Mouse (Mus musculus) frontal cortex, postnatal 14 days (tissue): ENCODE results near the gene Ccdc70.
"Not testable (repeated sequence)": the region's sequence is repeated elsewhere in the genome, so short reads cannot be mapped to it uniquely, and the experiment has no call there.

Source experiments
- DNase-seq, 2 experiments: peaks; one replicate each; pipeline ENCODE4 v3.0.0; 2022; ENCODE audit warnings: low spot score in 2 of 2

Ccdc70 gene

DNA sequence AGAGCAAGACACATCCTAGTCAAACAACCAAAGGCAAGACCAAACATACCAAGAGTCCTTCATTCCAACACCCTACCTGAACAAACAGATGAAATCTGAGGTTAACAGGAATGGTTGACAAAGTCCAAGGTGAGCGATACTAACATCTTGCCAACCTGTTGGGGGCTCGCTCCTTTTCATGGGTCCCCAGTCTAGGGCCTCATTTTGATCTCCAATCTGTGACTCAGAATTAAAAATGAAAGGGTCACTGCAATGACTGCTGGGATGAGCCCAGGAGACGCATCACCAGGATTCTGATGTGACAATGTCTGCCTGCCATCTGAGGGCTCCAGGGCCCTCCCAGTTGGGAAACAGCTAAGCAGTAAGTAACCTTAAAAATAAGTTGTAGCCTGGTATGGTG is at the start of gene Ccdc70:
Gene Ccdc70, plus strand, starts transcription at position 301 of the 400 bp plus-strand sequence.
- no peak for DNase-seq

DNA sequence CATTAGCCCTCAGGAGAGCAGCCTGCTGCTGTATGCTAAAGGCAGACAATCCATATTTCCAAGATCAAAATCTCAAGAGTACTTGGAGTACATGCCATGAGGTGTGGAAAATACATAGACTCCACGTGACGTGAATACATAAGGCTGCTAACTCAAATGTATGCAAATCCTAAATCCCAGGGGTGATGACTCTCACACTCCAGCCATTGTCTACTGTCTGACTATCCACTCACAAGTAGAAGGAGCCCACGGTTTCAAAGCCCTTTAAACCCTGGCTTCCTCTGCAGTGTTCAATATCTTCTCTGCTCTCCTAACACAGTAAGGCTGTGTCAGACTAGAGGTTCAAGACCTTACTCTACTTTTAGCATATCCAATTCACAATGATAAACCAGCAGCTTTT is 38.8 kb upstream of the Ccdc70 start:
- DNase-seq: not testable (repeated sequence)

DNA sequence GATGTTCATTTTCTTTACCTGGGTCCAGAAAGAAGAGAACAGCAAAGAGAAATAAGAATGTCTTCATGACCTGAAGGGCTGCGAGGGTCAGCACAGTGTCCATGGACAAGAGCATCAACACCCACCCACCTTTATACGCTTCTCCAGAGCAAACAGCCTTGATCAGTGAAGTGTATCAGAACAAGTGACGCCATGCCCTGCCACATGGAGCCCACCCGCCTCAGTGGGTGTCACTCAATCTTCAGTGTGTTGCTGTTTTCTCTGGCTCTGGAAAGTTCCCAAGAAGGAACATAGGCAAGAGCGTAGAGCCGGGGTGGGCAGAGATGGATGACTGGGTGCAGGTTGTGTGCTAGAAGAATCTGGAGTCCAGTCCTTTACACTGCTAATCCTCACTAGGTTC is 37.0 kb upstream of the Ccdc70 start, which contains the start of gene Defb15:
Gene Defb15, minus strand, starts transcription at position 101 of the 400 bp plus-strand sequence.
- no peak for DNase-seq

DNA sequence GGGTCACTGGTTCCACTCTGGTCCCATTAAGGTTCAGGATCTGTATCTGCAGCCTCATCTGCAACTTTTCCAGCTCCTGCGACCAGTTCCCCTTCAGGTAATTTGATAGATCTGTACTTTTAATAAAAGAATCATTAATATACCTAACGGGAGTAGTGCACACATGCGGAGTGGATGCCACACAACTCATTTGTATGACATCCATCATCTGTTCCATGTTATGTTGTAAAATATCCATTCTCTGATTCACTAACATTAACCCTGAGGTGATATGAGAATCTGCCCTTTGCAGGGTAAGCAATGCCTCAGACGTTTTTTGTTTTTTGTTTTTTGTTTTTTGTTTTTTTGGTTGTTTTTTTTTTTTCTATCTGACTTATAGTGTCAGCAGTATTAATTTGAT is 31.5 kb upstream of the Ccdc70 start, which contains the start of gene Defb35:
Gene Defb35, plus strand, starts transcription at position 301 of the 400 bp plus-strand sequence.
- DNase-seq: not testable (repeated sequence)

DNA sequence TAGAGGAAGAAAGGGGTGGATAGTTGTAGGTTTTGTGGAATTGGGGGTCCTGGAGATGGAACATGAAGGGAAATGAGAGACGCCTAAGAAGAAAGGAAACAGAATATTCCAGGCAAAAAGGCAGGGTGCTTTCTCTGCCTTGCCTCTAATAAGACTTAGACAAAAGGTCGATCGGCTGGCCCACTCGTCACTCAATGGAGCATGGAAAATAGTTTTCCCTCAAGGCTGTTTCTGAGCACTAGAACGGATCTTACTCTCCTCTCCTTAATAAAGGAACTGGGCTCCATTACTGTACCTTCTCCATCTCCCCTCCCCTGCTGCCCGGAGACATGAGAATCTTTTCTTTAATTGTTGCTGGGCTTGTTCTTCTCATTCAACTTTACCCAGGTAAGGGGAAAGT is 23.1 kb upstream of the Ccdc70 start, which contains the start of gene Defb13:
Gene Defb13, plus strand, starts transcription at position 301 of the 400 bp plus-strand sequence.
- no peak for DNase-seq

DNA sequence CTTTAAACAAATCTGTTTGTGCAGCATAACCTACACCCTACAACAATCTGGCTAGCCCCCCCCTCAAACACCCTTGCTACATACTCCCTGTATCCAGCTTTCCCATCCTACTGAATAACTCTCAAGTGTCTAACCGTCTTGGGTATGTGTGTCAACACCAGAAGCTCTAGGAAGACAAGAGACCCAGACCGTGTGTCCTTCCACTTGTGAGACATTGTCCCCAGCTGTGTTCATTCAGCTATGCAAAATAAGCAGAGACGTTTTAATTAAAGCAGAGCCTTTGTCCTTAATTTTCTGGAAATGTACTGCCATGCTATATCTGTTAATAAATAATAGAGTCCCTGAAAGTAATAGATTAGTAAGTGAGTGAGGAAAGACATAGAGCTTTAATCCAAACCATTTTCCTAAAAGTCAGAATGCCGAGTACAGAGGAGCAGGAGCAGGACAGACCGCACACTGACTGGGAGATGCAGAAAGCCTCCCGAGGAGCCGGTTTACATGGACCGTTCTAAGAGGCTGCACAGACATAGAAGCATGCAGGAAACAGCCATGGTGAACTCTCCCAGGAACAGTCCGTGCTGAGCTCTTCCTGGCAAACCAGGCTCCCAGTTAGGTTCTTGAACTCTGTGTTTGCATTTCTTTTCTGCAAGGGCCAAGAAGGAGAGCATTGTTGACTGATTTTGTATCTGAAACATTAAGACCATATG is 22.1 kb upstream of the Ccdc70 start:
- no peak for DNase-seq

DNA sequence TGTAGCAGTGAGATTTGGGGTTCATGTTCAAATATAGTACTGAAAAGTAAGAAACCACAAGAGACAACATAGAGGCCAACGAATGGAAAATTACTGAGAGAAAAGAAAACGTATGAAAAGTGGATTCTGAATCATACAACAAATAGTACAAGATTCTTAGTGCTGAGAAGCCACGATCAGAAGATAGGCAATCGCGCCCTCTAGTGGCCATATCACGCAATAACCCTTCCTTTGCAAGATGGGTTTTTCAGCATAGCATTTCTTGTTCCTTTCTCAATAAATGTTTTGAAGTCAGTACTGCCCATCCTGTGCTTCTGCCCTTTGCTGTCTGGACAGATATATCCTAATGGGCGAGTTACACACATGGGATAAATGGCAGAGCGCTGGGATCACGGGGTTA is 14.3 kb upstream of the Ccdc70 start:
- DNase-seq: peak; percentile 7 to 57

DNA sequence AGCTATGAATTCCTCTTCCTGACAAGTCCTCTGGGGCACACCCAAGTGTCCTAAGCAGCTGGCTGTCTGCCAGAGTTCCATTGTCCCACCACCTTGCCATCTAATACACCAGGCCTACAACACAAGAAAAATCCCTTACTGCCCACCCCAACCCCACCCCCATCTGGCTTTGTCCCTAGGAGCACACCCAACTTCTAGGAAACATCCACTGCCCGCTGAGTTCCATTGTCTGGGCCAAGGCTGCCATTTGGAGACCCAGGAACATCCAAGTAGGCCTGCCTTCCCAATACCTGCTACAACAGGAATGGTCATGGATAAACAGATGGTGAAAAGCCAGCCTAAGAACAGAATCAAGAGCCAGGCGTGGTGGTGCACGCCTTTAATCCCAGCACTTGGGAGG is 13.2 kb upstream of the Ccdc70 start:
- DNase-seq: no peak

DNA sequence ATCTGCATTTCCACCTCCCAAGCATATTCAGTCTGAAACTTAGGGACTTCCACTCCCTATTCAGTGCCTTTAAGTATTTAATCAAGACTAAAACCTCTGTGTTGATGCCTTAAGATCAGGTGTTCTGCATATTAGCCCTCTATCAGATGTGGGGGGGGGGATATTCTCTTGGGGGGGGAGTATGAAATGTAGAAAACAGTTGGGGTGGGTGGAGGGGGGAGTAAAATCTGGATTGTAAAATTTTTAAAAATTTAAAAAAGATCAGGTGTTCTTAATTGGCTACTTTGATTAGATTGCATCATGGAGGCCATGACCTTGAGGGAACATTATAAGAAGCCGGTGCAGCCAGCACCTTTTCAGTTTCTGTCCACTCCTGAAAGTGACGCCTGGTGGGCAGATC is 11.2 kb upstream of the Ccdc70 start, which contains the start of gene Fam90a1a:
Gene Fam90a1a, plus strand, starts transcription at position 301 of the 400 bp plus-strand sequence.
- DNase-seq: no peak

DNA sequence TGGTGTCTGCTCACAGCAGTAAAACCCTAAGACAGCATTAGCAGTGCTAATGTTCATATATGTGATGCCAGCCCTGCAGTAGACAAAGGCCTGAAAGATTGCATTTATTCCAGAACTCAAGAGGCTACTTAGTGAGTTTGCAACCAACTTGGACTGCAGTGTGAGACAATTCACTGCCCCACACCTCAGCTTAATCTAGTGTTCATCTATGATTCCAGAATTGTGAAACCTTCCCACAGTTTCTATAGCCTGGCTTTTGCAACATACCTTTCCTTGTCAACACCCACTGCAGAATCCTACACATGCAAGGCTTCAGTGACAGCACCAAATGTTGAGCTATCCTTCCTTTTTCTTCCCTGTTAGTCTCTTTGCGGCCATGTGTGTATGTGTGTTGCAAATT is 2.9 kb upstream of the Ccdc70 start:
- no peak for DNase-seq

DNA sequence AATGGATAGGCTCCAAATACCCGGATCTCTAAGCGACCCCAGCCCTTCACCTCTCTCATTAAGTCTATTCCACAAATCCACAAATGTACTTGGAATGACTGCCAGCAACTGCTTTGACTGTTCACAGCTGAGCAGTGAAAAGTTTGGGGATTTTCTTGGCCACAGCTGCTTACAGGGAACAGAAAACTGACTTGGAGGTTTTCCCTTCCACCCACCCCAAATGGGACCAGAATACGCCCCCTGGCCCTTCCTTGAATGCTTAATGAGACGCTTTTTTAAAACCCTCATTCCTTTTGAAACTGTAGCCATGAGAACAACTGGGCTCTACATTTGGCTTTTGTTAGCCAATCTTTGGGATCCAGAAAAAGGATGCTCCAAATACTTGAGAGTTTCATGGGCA is 8.6 kb downstream of the Ccdc70 start:
- DNase-seq: no peak

DNA sequence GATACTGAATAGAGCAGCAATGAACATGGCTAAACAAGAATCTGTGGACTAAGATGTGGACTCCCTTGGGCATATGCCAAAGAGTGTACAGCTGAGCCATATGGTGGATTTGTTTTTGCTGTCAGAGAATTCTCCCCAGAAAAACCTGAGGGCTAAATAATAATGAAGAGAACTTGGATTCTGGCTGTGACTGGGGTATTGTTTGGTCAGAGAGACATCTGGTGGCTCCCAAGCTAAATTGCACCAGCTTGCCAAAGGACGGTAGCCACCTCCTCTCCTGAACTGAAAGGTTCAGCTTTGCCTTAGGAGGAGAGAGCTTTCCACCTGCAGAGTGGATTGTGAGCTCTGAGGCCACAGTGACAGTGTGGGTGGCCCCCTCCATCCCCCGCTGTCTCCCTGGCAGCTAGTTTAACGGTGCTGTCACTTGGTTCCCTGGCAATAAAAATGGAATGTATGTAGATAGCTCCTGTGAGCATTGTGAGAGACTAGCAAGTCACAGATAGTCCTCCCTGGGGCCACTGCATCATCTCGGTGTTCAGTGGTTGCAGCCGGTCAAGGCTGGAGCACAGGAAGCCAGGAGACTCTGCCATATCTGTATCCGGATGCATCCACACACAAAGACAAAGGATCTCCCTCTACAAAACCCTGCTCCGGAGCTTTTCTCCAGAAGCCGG is 12.2 kb downstream of the Ccdc70 start:
- peak in 1 of 2 experiments; percentile 28 for DNase-seq

DNA sequence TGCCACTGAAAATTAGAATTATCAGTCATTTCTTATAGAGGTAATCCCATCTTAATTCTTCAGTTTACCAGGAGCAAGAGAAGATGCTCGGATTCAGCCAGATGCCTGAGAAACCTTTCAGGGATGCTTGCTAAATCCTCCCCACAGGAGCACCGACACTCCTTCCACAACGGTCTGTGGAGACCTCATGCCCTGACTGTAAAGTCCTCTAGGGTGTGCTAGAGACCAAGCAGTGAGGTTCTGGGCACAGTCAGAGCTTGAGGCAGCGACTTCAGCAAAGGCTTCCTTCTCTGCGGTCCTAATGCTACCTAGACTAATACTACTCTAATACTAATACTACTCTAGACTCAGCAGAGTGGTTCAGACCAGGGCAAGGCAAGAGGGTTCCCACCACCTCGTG is 22.6 kb downstream of the Ccdc70 start:
- peak; percentile 19 to 59 for DNase-seq

DNA sequence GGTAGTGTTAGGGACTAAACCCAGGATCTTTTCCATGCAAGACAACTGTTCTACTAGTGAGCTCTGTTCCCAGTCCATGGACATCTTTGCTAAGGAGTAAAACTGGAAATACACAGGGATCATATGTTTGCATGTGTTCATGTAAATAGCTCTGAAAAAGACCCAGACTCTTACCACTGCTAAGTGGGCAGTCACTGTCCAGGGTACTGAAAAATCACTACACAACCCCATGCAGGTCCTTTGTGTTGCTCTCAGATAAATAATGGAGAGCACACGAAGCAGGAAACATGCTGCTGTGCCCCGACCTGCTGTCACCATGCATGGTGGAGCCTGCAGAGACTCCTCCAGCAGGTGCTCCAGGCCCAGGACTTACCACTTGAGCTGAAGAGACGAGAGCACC is 25.6 kb downstream of the Ccdc70 start:
- DNase-seq: no peak

DNA sequence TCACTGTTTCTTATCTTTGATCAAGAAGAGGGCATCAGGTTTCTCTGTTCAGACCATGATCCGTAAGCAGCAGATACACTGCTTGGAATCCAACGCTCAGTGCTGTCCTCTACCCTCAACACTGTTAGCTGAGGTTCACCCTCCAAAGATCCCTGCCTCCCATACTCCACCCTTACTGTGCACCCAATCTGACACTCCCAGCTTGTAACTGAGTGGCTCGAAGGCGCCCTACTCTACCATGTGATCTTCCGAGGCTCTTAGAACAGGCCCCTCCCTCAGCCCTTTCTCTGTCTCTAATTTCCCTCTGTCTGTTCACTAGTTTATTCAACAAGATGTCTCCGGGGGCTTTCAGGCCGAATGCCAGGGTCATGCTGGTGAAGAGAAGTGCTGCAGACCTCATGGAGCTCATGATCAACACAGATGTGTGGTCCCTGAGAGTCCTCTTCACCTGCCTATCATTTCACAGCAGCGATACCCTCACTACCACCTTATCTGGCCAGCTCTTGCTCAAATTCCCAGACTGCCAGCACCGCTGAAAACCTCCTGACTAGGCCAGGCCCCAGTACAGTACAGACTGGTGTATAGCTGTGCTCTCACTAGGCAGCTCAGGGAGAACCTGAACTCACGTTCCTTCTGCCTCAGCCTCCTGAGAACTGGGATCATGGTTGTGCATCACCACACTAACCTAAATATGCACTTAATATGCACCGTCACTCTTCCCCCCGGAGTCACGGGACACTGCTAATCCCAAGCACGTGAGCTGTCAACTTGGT is 35.4 kb downstream of the Ccdc70 start:
- DNase-seq: no peak

DNA sequence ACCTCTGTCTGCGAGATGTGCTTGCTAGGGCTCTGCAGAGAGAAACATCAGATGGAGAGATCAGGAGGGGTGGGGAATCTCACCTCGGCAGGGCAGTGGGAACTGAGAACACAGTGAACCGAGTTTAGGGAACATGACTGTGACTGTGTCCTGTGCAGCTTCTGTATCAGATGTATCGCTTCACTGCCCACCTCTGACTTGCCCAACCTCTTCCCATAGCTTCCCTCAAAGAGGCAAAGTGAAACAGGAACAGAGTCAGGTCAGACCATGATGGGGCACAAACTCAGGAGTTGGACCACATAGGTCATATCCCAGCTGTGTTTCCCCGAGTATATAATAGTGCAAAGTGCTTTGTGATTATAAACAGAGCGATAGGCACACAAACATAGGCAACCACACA is 36.8 kb downstream of the Ccdc70 start:
- no peak for DNase-seq

DNA sequence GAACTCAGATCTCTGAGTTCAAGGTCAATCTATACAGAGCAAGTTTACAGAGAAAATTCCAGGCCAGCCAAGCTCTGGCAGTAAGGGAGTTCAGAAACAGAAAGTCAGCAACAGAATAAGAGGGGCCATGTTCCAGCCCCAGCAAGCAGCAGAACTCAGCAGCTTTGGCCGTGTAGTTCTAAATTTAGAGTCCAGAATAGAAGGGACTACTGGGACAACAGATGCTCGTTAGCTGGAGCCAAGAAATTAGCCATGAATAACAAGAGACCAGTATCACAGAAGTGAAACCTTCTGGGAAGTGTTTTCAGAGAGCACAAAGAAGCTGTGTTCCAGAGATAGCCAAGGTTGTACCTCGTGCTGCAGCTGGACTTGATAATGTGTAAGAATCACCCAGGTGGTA is 39.8 kb downstream of the Ccdc70 start:
- DNase-seq: no peak

DNA sequence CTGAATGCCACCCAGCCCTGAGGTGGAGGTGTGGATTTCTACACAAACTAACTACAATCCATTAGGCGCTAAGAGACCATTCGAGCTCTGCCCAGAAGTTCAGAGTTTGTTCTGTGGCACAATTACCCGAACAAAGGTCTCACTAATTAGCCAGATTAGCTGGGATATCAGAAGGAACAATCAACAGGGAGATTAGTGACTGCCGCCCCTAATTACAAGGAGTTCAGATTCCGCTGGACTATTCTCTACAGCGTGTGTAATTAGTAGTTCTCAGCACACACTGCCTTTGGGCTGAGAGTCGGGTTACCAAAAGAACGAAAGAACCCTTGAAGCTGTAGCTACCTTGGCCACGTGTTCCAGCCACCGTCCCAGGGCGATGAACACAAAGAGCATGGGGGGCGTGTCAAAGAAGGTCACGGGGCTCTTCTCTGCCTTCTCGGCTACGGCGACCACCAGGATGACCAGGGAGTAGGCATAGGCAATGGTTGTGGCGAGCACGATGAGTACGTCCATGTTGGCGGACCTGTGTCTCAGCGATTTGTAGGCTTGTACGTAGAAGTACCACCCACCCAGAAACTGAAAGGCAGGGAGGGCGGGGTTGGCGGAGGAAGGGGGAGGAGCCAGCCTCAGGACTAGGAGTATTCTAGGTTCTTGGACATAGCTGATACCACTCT is 43.6 kb downstream of the Ccdc70 start:
- DNase-seq: no peak

DNA sequence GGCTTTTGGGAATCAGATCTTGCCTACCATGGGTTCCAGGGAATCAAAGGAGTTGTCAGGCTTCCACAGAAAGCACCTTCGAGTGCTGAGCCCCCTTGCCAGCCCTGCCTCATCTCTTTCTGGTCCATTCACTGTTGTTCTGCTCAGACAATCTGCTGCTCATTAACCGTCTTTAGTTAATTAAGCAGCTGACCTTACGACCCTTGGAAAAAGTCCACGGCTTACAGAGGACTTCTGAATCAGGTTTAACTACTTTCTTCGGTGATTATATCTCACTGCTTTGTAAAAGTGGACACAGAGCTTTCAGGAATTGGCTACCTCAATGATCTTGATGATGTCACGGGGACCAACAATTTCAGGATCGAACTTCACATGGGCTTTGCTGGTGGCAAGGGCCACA is 48.2 kb downstream of the Ccdc70 start:
- DNase-seq: no peak

DNA sequence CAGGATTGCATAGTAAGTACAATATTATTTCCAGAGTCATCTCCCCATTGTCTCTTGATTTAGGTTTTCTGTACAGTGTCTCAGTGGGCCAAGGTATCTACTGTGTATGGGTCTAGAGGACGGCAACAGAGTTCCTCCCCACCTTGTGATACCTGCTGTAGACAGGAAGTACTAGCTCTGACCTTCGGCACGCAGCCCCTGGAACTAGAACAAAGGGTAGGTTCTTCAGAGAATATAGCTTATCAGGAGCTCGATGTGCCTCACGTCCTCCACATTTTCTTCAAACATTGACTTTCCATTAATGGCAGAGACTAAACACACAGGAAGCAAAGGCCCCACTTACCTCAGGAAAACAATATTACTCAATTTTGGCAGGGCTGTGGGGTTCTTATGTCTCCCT is 49.9 kb downstream of the Ccdc70 start:
- no peak for DNase-seq

DNA sequence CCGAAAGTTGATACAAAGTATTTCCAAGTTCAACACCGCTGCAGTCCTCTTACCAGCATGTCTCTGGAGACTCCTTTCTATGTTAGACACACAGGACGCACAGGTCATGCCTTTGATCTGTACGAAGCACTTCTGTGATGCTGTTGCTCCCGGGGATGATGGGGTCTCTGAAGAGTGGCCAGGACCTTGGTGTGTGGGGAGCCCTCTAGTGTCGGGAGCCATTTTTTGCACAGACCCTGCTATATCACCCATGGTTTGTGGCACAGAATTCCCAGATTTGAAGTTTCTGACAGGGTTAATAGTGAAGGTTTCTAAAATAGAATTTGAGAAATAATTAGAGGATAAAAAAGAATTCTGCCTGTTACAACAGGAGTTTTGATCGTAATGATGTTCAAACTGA is 52.7 kb downstream of the Ccdc70 start:
- no peak for DNase-seq
